Mouse (Mus musculus) cerebellum, adult 2 months (tissue): ENCODE results near the gene Aph1c.

Source experiments
- CTCF ChIP-seq: fragments of 200-500 bp; IDR thresholded peaks from 2 replicates; pipeline ENCODE4 v1.5.1; 2011; ENCODE audit warnings: low read depth, mild to moderate bottlenecking, control low read depth, low read length, moderate library complexity, borderline replicate concordance; ENCODE audit not compliant: insufficient read depth
- POLR2A ChIP-seq: fragments of 200-500 bp; IDR thresholded peaks from 2 replicates; pipeline ENCODE4 v1.6.1; 2011; ENCODE audit warnings: low read length, control low read depth, borderline replicate concordance; ENCODE audit not compliant: insufficient read depth

DNA sequence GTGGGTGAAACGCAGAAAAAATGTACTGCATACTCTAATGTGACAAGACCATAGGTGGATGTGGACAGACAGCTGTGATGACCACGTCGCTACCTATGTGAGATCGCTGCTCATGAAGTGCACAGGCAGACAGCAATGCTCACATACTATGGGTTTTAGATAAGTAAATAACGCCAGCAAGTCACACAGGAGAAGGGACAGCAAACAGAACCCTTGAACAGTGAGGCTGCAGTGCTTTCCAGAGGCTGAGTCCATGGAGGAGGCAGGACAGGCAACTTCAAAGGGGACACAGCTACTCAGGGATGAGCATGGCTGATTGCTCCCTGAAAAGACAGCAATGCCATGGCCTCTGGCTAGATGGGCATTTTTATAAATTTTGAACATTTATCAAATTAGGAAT is 12.3 kb upstream of the Aph1c start:
- no peak for TF ChIP-seq POLR2A
- no peak for TF ChIP-seq CTCF
